Mouse (Mus musculus): ENCODE results near the gene Brpf1.

GRCm38 (mm10) chr6:113306986-113307349, at the start of gene Brpf1:
- TF ChIP-seq CTCF (IDR thresholded peaks at IDR 0.05; ENCODE audit: extremely low read depth, insufficient read length, insufficient replicate concordance, low read depth, low read length): no peak
- no peak; the same call in 1 of the 2 replicates for TF ChIP-seq POLR2A (IDR thresholded peaks at IDR 0.05; ENCODE audit: low read depth, low read length)

Measured in small intestine, adult 2 months (tissue).